Mouse (Mus musculus): ENCODE results near the gene Cmtm6. TPM values are rescaled to one million over a fixed set of nuclear protein-coding genes. Genes with fewer than 3 reads are reported as not detected.
A peak's percentile ranks its signal among the peaks of the same experiment; 100 is the strongest.

Gene Cmtm6
- total and polyA plus RNA-seq, 2 experiments, result 58.8 to 69.0 TPM

- no peaks in the 10 kb centered on the region for H3K36me3 ChIP-seq (ENCODE audit: control insufficient read depth, insufficient read depth, low read length)
- no peak for TF ChIP-seq POLR2A (IDR thresholded peaks at IDR 0.05; ENCODE audit: extremely low read depth, insufficient read depth, low read length)
- H3K9ac ChIP-seq (ENCODE audit: low read depth, low read length), result 0 out of 2 replicates have a peak overlapping the region, but pooled peaks have one; percentile 14
- H3K27ac ChIP-seq (replicated peaks; ENCODE audit: insufficient read depth, low read depth, low read length), result no peak overlapping the region
- H3K4me1 ChIP-seq (ENCODE audit: control insufficient read depth, insufficient read depth, low read length), result no peaks in the 10 kb centered on the region
- DNase-seq (ENCODE audit: extremely low read depth, low read depth, low spot score), result no peak
- no peaks in the 10 kb centered on the region for H3K27me3 ChIP-seq (ENCODE audit: control insufficient read depth, insufficient read depth, low read length)
- H3K79me2 ChIP-seq (ENCODE audit: control insufficient read depth, insufficient read depth, low read length), result no peaks in the 10 kb centered on the region
- 62% methylated on average over 23 of the region's 23 CpGs for WGBS
- H3K4me3 ChIP-seq (ENCODE audit: insufficient read depth, low read depth, low read length), result peak overlapping the region; percentile 12
Observed at GRCm38 (mm10) chr9:114779984-114780745, 49.2 kb downstream of the Cmtm6 start.

- peak overlapping the region; percentile 56 for H3K27ac ChIP-seq (replicated peaks; ENCODE audit: insufficient read depth, low read depth, low read length)
- H3K9ac ChIP-seq (ENCODE audit: low read depth, low read length), result peak overlapping the region; percentile 49
- no peaks in the 10 kb centered on the region for H3K36me3 ChIP-seq (ENCODE audit: control insufficient read depth, insufficient read depth, low read length)
- WGBS, result 6% methylated on average over 38 of the region's 38 CpGs
- H3K27me3 ChIP-seq (ENCODE audit: control insufficient read depth, insufficient read depth, low read length), result no peaks in the 10 kb centered on the region
- H3K4me1 ChIP-seq (ENCODE audit: control insufficient read depth, insufficient read depth, low read length), result no peaks in the 10 kb centered on the region
- peak overlapping the region; percentile 65 for H3K4me3 ChIP-seq (ENCODE audit: insufficient read depth, low read depth, low read length)
- no peaks in the 10 kb centered on the region for H3K79me2 ChIP-seq (ENCODE audit: control insufficient read depth, insufficient read depth, low read length)
- DNase-seq (ENCODE audit: extremely low read depth, low read depth, low spot score), result peak; percentile 27
- TF ChIP-seq POLR2A (IDR thresholded peaks at IDR 0.05; ENCODE audit: extremely low read depth, insufficient read depth, low read length) (no peak), CTCF (IDR thresholded peaks at IDR 0.05; ENCODE audit: low read depth, low read length) (no peak)
Observed at GRCm38 (mm10) chr9:114780746-114781525, 50.0 kb downstream of the Cmtm6 start.

GRCm38 (mm10) chr9:114781526-114782212, 50.8 kb downstream of the Cmtm6 start, which contains the start of gene Cmtm7:
Gene Cmtm7 (minus strand): TSS chr9:114781856.
- DNase-seq (ENCODE audit: extremely low read depth, low read depth, low spot score), result peak; percentile 33
- no peak for TF ChIP-seq CTCF (IDR thresholded peaks at IDR 0.05; ENCODE audit: low read depth, low read length)
- TF ChIP-seq POLR2A (IDR thresholded peaks at IDR 0.05; ENCODE audit: extremely low read depth, insufficient read depth, low read length), result no peak
- no peaks in the 10 kb centered on the region for H3K36me3 ChIP-seq (ENCODE audit: control insufficient read depth, insufficient read depth, low read length)
- H3K79me2 ChIP-seq (ENCODE audit: control insufficient read depth, insufficient read depth, low read length), result no peaks in the 10 kb centered on the region
- 2% methylated on average over 53 of the region's 54 CpGs for WGBS
- no peaks in the 10 kb centered on the region for H3K27me3 ChIP-seq (ENCODE audit: control insufficient read depth, insufficient read depth, low read length)
- peak within 1 kb of the TSS; percentile 65 for H3K4me3 ChIP-seq (ENCODE audit: insufficient read depth, low read depth, low read length)
- peak within 1 kb of the TSS; percentile 56 for H3K27ac ChIP-seq (replicated peaks; ENCODE audit: insufficient read depth, low read depth, low read length)
- H3K4me1 ChIP-seq (ENCODE audit: control insufficient read depth, insufficient read depth, low read length), result no peaks in the 10 kb centered on the region
- H3K9ac ChIP-seq (ENCODE audit: low read depth, low read length), result peak within 1 kb of the TSS; percentile 49

GRCm38 (mm10) chr9:114785432-114786125, 54.7 kb downstream of the Cmtm6 start:
- Histone ChIP-seq H3K27ac (replicated peaks; ENCODE audit: insufficient read depth, low read depth, low read length) (no peak overlapping the region), H3K4me1 (ENCODE audit: control insufficient read depth, insufficient read depth, low read length) (no peaks in the 10 kb centered on the region), H3K9ac (ENCODE audit: low read depth, low read length) (no peak overlapping the region), H3K4me3 (ENCODE audit: insufficient read depth, low read depth, low read length) (no peak overlapping the region), H3K27me3 (ENCODE audit: control insufficient read depth, insufficient read depth, low read length) (no peaks in the 10 kb centered on the region), H3K36me3 (ENCODE audit: control insufficient read depth, insufficient read depth, low read length) (peaks cover 4% of the 10 kb centered on the region; the same call in 1 of the 2 replicates), H3K79me2 (ENCODE audit: control insufficient read depth, insufficient read depth, low read length) (no peaks in the 10 kb centered on the region)
- 34% methylated on average over 16 of the region's 16 CpGs for WGBS
- no peak for DNase-seq (ENCODE audit: extremely low read depth, low read depth, low spot score)
- no peak for TF ChIP-seq POLR2A (IDR thresholded peaks at IDR 0.05; ENCODE audit: extremely low read depth, insufficient read depth, low read length)
- no peak for TF ChIP-seq CTCF (IDR thresholded peaks at IDR 0.05; ENCODE audit: low read depth, low read length)

- no peak overlapping the region for H3K9ac ChIP-seq (ENCODE audit: low read depth, low read length)
- H3K27me3 ChIP-seq (ENCODE audit: control insufficient read depth, insufficient read depth, low read length), result no peaks in the 10 kb centered on the region
- DNase-seq (ENCODE audit: extremely low read depth, low read depth, low spot score), result no peak
- WGBS, result 81% methylated on average over 5 of the region's 5 CpGs
- no peak overlapping the region for H3K4me3 ChIP-seq (ENCODE audit: insufficient read depth, low read depth, low read length)
- H3K36me3 ChIP-seq (ENCODE audit: control insufficient read depth, insufficient read depth, low read length), result peaks cover 7% of the 10 kb centered on the region; the same call in 1 of the 2 replicates
- no peak overlapping the region for H3K27ac ChIP-seq (replicated peaks; ENCODE audit: insufficient read depth, low read depth, low read length)
- H3K79me2 ChIP-seq (ENCODE audit: control insufficient read depth, insufficient read depth, low read length), result no peaks in the 10 kb centered on the region
- no peaks in the 10 kb centered on the region for H3K4me1 ChIP-seq (ENCODE audit: control insufficient read depth, insufficient read depth, low read length)
- TF ChIP-seq POLR2A (IDR thresholded peaks at IDR 0.05; ENCODE audit: extremely low read depth, insufficient read depth, low read length) (no peak), CTCF (IDR thresholded peaks at IDR 0.05; ENCODE audit: low read depth, low read length) (no peak)
Observed at GRCm38 (mm10) chr9:114787134-114787533, 56.2 kb downstream of the Cmtm6 start.

All from liver, adult 2 months (tissue).